Mouse (Mus musculus): ENCODE data around the gene Zfp616. TPM values are rescaled to one million over a fixed set of nuclear protein-coding genes. Genes with fewer than 3 reads are reported as not detected.

Gene Zfp616
- total RNA-seq (2021) = not detected

DNA sequence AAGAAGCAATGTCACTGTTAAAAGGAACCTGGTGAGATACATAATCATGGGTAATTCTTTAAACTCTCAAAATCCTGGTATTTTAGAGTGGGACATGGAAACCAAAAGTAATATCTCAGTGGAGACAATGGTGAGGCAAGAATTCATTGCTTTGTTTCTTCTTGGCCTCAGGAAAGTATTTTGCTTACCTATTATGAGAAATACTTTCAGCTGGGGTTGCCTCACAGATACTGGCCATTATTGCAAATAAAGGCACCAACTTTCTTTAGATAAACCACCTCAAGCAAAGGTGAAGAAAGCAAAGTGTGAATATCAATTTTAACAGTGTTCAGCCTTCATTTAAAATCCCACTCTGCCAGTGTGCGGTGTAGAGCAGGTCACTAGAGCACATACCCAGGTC, at the start of gene Zfp616:
TSS of gene Zfp616 (plus strand) at position 301 of the 400 bp plus-strand sequence.
- intact Hi-C loops (cut with DNase I) = no loop called here
- no peak for DNase-seq (ENCODE audit: low spot score)

DNA sequence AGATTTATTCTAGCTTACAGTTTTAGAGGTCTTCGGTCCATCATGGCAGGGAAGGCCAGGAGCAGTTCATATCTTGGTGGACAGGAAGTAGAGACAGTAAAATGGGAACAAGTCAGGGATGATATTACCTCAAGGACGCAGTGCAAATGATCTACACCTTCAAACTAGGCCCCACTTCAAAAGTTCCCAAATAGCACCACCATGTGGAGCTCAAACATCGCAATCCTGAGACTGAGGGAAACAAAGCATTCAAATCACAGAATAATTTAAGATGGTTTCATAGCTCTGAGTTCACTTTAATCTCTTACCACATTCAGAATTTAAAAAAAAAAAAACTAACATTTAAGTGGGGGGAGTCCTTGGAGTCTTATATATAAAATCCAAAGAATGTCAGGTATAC, 18.4 kb upstream of the Zfp616 start:
- intact Hi-C loops (cut with DNase I) = no loop called here
- no peak for DNase-seq (ENCODE audit: low spot score)

DNA sequence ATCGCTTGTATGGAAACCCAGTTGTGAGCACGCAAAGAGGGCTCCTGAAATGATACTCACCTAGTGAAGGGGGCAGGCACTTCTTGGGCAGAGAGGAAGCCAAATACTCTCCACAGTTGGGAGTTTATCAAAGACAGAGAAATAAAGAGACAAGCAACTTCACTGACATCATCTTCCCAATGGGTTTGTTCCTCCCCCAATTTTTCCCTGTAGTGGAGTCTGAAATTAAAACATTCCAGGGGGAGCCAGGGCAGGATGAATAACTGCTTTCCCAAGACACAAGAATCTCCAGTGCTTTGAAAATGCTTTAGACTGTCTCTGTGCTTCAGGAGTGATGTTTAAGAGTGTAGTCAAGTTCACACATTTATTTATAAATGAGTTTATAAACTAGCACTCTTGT, 13.3 kb upstream of the Zfp616 start, which contains the start of the genes Olfr139 and Olfr399:
TSS of gene Olfr139 (minus strand) at position 101 of the 400 bp plus-strand sequence.
TSS of gene Olfr399 (minus strand) at position 165 of the 400 bp plus-strand sequence.
- intact Hi-C loops (cut with DNase I) = no loop called here
- DNase-seq (ENCODE audit: low spot score) = no peak

DNA sequence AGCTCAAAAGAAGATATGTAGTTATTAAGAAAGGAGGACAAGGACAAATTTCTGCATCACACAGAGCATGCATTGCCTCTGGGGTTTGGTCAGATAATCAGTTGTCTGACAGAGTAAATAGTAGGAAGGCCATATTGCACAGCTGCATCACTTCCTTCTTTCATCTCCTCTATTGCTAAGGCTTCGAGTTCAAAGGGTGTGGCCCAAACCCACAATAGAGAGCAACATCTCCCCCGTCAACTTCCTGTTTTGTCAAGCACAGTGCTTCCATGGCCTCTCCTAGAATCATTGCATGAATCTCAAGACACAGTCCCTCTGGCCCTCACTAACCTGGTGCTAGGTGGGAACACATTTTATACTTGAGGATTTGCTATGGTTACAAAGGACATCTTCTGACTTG, 31.0 kb downstream of the Zfp616 start:
- no peak for DNase-seq (ENCODE audit: low spot score)
- intact Hi-C loops (cut with DNase I) = no loop called here

DNA sequence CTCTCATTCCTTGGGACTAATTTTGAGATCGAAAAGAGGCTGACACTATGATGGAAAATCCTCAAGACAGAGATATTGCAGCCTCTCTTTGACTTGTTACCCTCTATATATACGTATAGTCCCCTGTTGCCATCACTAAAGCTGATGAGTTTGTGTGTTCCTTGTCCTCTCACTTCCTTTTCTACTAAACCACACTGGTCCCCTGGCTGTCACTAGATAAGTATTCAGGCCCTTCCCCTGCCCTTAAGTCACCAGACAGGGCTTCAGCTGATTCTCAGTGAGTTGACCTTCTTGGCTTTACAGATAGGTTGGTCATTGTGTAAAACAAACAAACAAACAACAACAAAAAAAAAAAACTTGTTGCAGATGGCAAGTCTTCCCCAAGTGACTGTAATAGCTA, 31.8 kb downstream of the Zfp616 start:
- intact Hi-C loops (cut with DNase I) = no loop called here

DNA sequence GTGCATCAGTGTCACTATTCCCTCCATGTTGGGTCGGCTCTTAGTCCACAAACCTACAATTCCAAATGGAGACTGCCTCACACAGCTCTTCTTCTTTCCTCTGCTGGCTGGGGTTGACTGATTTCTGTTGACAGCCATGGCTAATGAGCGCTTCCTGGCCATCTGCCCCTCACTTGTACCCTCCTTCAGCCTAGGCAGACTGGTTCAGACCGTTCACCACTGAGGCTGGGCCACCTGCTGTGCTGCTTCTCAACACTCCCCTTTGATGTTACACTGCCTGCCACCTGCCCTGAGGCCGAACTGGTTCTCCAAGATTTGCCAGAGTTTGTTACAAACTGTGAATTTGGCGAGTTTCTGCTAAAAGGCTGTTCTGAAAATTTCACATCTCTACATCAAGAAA, 35.3 kb downstream of the Zfp616 start:
- DNase-seq (ENCODE audit: low spot score) = no peak
- intact Hi-C loops (cut with DNase I) = no loop called here

More for the DNA sequence above, 31.8 kb downstream of the Zfp616 start:
- DNase-seq (ENCODE audit: low spot score) = no peak

DNA sequence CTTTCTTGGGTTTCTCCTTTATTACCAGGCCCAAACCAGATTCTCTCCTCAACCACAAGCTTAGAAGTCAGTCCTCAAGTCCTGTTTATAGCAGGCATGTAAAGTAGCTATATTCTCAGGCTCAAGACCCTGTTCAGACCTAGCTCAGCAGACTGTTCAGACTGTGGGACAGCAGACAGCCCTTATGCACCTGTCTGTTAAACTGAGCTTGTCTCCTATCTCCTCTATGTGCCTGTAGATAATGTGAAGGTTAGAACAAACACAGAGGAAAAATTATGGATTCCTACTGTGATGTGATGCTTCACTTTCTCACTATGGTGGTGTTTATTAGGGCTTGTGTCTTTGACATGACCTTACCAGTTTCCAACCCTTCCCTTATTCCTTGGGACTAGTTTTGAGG, 43.7 kb downstream of the Zfp616 start, which contains the start of gene Olfr401:
TSS of gene Olfr401 (plus strand) at position 301 of the 400 bp plus-strand sequence.
- DNase-seq (ENCODE audit: low spot score) = no peak

More for the DNA sequence above, 43.7 kb downstream of the Zfp616 start, which contains the start of gene Olfr401:
- intact Hi-C loops (cut with DNase I) = no loop called here

Other genes starting within 250 kb of the Zfp616 start
- not detected for gene Olfr393, start 218.5 kb upstream of the Zfp616 start, total RNA-seq (2021)
- not detected for gene Olfr394, start 179.2 kb upstream of the Zfp616 start, total RNA-seq (2021)
- not detected for gene Olfr395, start 160.7 kb upstream of the Zfp616 start, total RNA-seq (2021)
- not detected for gene Olfr23, start 133.3 kb upstream of the Zfp616 start, total RNA-seq (2021)
- gene Olfr397, start 109.1 kb upstream of the Zfp616 start, total RNA-seq (2021) = not detected
- gene Olfr398, start 79.5 kb upstream of the Zfp616 start, total RNA-seq (2021) = not detected
- not detected for gene Olfr139, start 13.4 kb upstream of the Zfp616 start, total RNA-seq (2021)
- gene Olfr399, start 13.3 kb upstream of the Zfp616 start, total RNA-seq (2021) = not detected
- gene Olfr401, start 43.8 kb downstream of the Zfp616 start, total RNA-seq (2021) = not detected
- not detected for gene Olfr402, start 83.6 kb downstream of the Zfp616 start, total RNA-seq (2021)
- not detected for gene Olfr403, start 116.3 kb downstream of the Zfp616 start, total RNA-seq (2021)
- gene Olfr43, start 141.4 kb downstream of the Zfp616 start, total RNA-seq (2021) = not detected
- gene Olfr406, start 189.9 kb downstream of the Zfp616 start, total RNA-seq (2021) = not detected
- gene Olfr59, start 213.8 kb downstream of the Zfp616 start, total RNA-seq (2021) = not detected

All from heart, postnatal 25 days (tissue).